Mouse (Mus musculus) cerebellum, adult 9-11 months (tissue): ENCODE measurements around the gene Commd4.
A peak's percentile ranks its signal among the peaks of the same experiment; 100 is the strongest.

Source experiments
- DNase-seq: peaks from one replicate; pipeline ENCODE4 v3.0.0; 2022

The Commd4 gene

GRCm38 (mm10) chr9:57141417-57142353 lies 16.4 kb downstream of the Commd4 start:
- DNase-seq = no peak

GRCm38 (mm10) chr9:57139571-57139970 lies 18.6 kb downstream of the Commd4 start:
- DNase-seq = no peak

- DNase-seq = no peak
Observed at GRCm38 (mm10) chr9:57139110-57139509, 19.0 kb downstream of the Commd4 start.

GRCm38 (mm10) chr9:57138507-57138906 lies 19.6 kb downstream of the Commd4 start:
- DNase-seq = no peak

- DNase-seq = no peak
Observed at GRCm38 (mm10) chr9:57137777-57138176, 20.4 kb downstream of the Commd4 start.

GRCm38 (mm10) chr9:57137246-57137645 lies 20.9 kb downstream of the Commd4 start:
- no peak for DNase-seq

GRCm38 (mm10) chr9:57130577-57131433 lies 27.3 kb downstream of the Commd4 start, which contains the start of gene Man2c1:
TSS of gene Man2c1 (plus strand) at chr9:57130690.
- peak; percentile 96 for DNase-seq

GRCm38 (mm10) chr9:57129641-57130040 lies 28.5 kb downstream of the Commd4 start:
- peak; percentile 24 for DNase-seq

- DNase-seq = no peak
Observed at GRCm38 (mm10) chr9:57117261-57117755, 40.8 kb downstream of the Commd4 start.
